Mouse (Mus musculus) embryonic facial prominence, embryonic 12.5 days (tissue): Measurements from ENCODE around the gene Zfp704. TPM values are rescaled to one million over a fixed set of nuclear protein-coding genes. Genes with fewer than 3 reads are reported as not detected.

Experiments used
- ATAC-seq: fragments of 200-750 bp; cut with Nextera tagmentation; 2 replicates; pipeline ENCODE4 v1.8.0; 2017; ENCODE audit not compliant: insufficient number of reproducible peaks, insufficient read depth, low FRiP score, low TSS enrichment
- H3K27ac ChIP-seq: fragments of 300-500 bp; sonication (generic); 2 replicates; pipeline ENCODE4 v1.5.1; 2016; ENCODE audit warnings: mild to moderate bottlenecking
- H3K27me3 ChIP-seq: fragments of 300-500 bp; sonication (generic); 2 replicates; pipeline ENCODE4 v1.6.1; 2016; ENCODE audit warnings: mild to moderate bottlenecking, moderate library complexity
- H3K36me3 ChIP-seq: fragments of 300-500 bp; sonication (generic); 2 replicates; pipeline ENCODE4 v1.6.1; 2016; ENCODE audit warnings: mild to moderate bottlenecking
- H3K4me1 ChIP-seq: fragments of 300-500 bp; sonication (generic); 2 replicates; pipeline ENCODE4 v1.6.1; 2016
- H3K4me2 ChIP-seq: fragments of 300-500 bp; sonication (generic); replicated peaks from 2 replicates; pipeline ENCODE4 v1.6.1; 2016; ENCODE audit warnings: mild to moderate bottlenecking, moderate library complexity
- H3K4me3 ChIP-seq: fragments of 300-500 bp; sonication (generic); 2 replicates; pipeline ENCODE4 v1.5.1; 2016; ENCODE audit warnings: mild to moderate bottlenecking
- H3K9ac ChIP-seq: fragments of 300-500 bp; sonication (generic); 2 replicates; pipeline ENCODE4 v1.6.1; 2016; ENCODE audit warnings: mild to moderate bottlenecking, moderate library complexity
- H3K9me3 ChIP-seq: fragments of 300-500 bp; sonication (generic); 2 replicates; pipeline ENCODE4 v1.6.1; 2016; ENCODE audit warnings: mild to moderate bottlenecking, moderate library complexity
- WGBS: fragments of 180-500 bp; shearing (Covaris S2); methylation state at CpG from one replicate; pipeline ENCODE4 v1.1.7; 2016; 5-methylcytosine and 5-hydroxymethylcytosine counted together
- polyA plus RNA-seq: library from polyadenylated mRNA; unstranded; fragments of >200 nt; fragmentation: Nextera tagmentation; extraction: Ambion mirVana; gene quantifications from 2 replicates; pipeline ENCODE4 v1.2.1, GENCODE M21; 2016

The Zfp704 gene
- 8.8 and 9.3 TPM in 2 replicates for polyA plus RNA-seq

DNA sequence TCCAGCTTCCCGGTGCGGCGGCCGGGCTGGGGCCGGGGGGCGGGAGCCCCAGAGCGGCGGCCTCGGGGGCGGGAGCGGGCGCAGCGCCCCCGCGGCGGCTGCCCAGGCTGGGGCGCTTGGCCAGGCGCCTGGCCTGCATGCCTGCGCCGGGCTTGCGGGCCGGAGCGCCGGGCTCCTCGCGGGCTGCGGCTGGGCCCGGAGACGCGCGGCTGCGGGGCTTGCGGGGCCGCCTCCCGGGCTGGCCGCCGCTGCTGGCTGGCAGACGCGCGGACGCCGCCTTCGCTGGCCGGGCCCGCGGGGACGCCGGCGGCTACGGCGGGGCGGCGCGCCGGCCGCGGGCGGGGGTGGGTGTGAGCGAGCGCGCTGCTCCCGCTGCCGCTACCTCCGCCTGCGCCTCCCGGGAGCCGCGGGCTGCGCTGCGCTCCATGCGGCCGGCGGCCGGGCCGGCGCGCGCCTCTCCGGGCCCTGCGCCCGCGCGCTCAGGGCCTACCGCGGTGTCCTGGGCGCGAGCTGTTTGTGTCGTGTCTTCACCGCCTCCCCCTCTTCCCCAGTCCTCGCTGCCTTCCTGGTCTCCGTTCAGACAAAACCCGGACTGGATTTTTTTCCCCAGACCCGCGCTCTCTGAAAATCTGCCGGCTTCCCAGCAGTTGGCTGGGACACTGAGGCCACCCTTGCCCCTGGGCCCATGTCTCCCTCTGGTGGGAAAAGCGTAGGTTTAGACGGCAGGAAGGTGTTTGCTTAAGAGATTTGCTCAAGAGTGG is at the start of gene Zfp704:
Gene Zfp704, minus strand, starts transcription at position 505 of the 761 bp plus-strand sequence.
- peak; percentile 83 for ATAC-seq
- H3K4me3 ChIP-seq, result peak within 1 kb of the TSS; percentile 81

DNA sequence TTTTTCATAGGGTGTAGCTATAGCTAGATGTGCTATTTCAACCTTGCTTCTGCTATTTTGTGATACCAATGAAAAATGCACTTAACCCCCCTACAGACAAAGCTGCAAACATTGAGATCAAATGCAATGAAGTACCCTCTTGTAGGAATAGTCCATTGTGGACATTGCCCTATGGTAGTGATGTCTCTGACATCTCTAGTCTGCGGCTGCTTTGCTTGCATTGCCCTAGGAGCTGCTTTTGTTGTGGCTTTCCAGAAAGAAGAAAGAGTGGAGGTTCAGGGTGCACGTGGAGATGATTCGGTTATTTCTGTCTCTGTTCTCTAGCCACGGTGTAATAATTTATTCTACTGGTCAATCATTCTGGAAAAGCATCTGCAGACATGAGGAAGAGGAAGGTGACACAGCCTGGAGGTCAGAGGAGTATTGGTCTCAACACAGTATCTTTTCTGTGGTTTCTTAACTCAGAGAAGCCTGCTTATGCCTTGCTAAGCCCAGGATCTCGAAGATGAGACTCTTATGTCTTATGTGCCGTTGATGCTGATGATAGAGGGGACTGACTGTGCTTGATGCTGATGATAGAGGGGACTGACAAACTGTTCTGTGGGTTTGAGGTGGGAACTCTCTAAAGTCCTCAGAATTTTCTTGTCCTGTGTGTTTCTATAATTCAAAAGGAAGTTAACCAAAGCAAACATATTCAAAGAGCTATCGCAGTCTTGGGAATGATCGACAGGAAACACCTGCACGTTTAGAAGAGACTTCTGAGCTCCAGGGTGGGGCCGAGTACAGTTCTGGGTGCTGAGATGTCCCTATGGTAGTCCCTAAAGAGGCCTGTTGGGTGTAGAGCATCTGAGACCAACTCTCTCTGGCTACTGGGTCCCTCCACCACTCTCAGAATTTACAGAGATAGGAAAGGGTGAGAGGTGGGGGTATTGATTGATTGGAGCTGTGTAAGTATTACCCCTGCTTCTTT is 23.4 kb upstream of the Zfp704 start:
- WGBS, result 80% methylated on average over 10 of the region's 10 CpGs
- Histone ChIP-seq H3K27me3 (0 out of 2 replicates have a peak, but pooled peaks cover 4% of the 10 kb centered on the region), H3K9me3 (no peaks in the 10 kb centered on the region), H3K4me3 (no peak overlapping the region), H3K4me2 (no peak overlapping the region), H3K4me1 (peaks cover 4% of the 10 kb centered on the region; the same call in 1 of the 2 replicates), H3K9ac (no peak overlapping the region), H3K27ac (no peak overlapping the region), H3K36me3 (no peaks in the 10 kb centered on the region)
- no peak for ATAC-seq

More for the DNA sequence above, at the start of gene Zfp704:
- H3K4me2 ChIP-seq, result peak within 1 kb of the TSS; percentile 80
- peak within 1 kb of the TSS; percentile 91 for H3K9ac ChIP-seq
- no peaks in the 10 kb centered on the region for H3K9me3 ChIP-seq
- H3K36me3 ChIP-seq, result no peaks in the 10 kb centered on the region
- peaks cover 27% of the 10 kb centered on the region for H3K4me1 ChIP-seq
- H3K27ac ChIP-seq, result peak within 1 kb of the TSS; percentile 96
- under 1% methylated on average over 42 of the region's 97 CpGs for WGBS
- H3K27me3 ChIP-seq, result no peaks in the 10 kb centered on the region

DNA sequence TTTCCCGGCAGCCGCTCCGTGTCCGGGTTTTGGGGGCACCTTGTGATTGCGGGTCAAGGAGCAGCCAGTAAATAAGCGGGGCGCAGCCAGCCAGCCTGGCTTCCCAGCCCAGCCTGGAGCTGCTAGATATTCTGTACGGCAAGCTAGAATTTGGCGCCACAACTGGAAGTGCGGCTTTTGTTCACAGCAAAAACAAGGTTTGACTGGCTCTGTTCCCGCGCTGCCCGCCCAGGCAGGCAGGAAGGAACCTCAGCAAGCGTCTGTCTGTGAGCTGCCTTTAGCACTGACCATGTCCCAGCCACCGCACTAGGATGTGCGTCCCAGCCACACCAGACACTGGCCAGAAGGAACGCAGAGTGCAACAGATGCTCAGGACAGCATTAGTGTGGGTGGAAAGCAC is 20.1 kb upstream of the Zfp704 start:
- Histone ChIP-seq H3K9ac (peak overlapping the region; percentile 33; the same call in 1 of the 2 replicates), H3K27ac (no peak overlapping the region), H3K9me3 (no peaks in the 10 kb centered on the region), H3K36me3 (no peaks in the 10 kb centered on the region), H3K4me3 (peak overlapping the region; percentile 14; the same call in 1 of the 2 replicates), H3K4me2 (peak overlapping the region; percentile 36), H3K4me1 (peaks cover 4% of the 10 kb centered on the region; the same call in 1 of the 2 replicates), H3K27me3 (0 out of 2 replicates have a peak, but pooled peaks cover 4% of the 10 kb centered on the region)
- ATAC-seq, result no peak
- 15% methylated on average over 17 of the region's 17 CpGs for WGBS

DNA sequence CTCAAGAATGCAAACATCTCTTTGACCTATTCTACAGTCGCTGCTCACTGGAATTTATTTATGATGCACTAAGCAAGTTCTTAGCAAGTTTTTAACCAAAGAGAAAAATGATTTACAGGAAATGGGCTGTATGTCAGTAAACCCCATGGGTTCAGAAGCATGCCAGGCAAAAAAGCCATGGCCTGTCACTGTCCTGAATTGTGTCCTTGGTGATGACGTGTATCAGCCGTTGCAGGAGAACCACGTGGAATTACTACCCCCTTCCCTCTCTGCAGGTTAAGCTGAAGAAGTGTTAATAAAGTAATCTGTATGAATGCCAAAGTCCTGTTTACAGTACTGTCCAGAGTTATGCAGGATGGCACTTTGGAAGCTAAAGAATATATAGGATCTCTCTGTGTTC is 18.2 kb upstream of the Zfp704 start:
- no peak overlapping the region for H3K4me3 ChIP-seq
- no peak overlapping the region for H3K27ac ChIP-seq
- H3K4me1 ChIP-seq, result peaks cover 4% of the 10 kb centered on the region; the same call in 1 of the 2 replicates
- H3K9me3 ChIP-seq, result no peaks in the 10 kb centered on the region
- 0 out of 2 replicates have a peak, but pooled peaks cover 4% of the 10 kb centered on the region for H3K27me3 ChIP-seq
- H3K4me2 ChIP-seq, result no peak overlapping the region
- ATAC-seq, result no peak
- WGBS, result 72% methylated on average over 4 of the region's 4 CpGs
- no peaks in the 10 kb centered on the region for H3K36me3 ChIP-seq
- H3K9ac ChIP-seq, result no peak overlapping the region

DNA sequence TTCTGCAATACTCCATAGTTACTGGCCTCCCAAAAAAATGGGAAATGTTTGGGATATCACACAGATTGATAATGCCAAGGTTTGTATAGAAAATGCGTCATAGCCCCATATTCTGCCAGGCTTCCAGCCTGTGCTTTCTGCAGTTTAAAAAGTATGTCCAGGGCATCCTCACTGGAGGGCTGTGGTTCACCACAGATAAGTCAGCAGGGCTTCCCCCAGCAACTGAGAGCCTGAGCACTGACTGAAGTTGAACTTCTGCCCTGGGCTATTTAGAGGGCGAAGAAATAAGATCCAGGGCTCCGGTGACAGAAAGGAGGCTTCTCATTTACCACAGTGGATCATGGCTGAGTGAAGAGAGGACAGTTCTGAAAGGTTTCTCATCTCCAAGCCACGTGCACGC is 16.3 kb upstream of the Zfp704 start:
- Histone ChIP-seq H3K9ac (no peak overlapping the region), H3K36me3 (no peaks in the 10 kb centered on the region), H3K4me3 (no peak overlapping the region)

DNA sequence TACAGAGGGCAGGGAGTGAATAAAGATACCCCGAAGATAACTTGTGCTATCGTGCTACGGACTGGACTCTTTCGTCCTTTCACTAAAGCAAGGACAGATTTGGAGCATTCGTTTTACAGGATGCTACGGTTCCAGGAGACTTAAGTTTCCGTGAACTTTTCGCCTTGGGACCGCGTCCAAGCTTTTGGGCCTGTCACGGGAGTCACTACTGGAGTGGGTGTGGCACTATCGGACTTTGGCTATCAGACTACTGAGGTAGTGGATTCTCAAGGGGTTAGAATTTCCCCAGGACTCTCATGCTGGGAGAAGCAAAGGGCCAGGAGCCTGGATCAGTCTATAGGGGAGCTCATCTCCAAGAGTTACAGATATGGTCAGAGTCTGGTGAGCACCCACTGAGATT is 10.7 kb upstream of the Zfp704 start:
- H3K4me2 ChIP-seq, result no peak overlapping the region
- no peak overlapping the region for H3K27ac ChIP-seq
- H3K9ac ChIP-seq, result no peak overlapping the region
- H3K36me3 ChIP-seq, result no peaks in the 10 kb centered on the region
- WGBS, result 90% methylated on average over 12 of the region's 12 CpGs
- no peak overlapping the region for H3K4me3 ChIP-seq
- peaks cover 6% of the 10 kb centered on the region; the same call in 1 of the 2 replicates for H3K4me1 ChIP-seq
- ATAC-seq, result no peak
- H3K9me3 ChIP-seq, result no peaks in the 10 kb centered on the region
- 0 out of 2 replicates have a peak, but pooled peaks cover 3% of the 10 kb centered on the region for H3K27me3 ChIP-seq

More for the DNA sequence above, 16.3 kb upstream of the Zfp704 start:
- H3K27ac ChIP-seq, result no peak overlapping the region
- 47% methylated on average over 5 of the region's 5 CpGs for WGBS
- no peaks in the 10 kb centered on the region for H3K9me3 ChIP-seq
- ATAC-seq, result no peak
- 0 out of 2 replicates have a peak, but pooled peaks cover 4% of the 10 kb centered on the region for H3K27me3 ChIP-seq
- H3K4me1 ChIP-seq, result peaks cover 4% of the 10 kb centered on the region; the same call in 1 of the 2 replicates
- H3K4me2 ChIP-seq, result no peak overlapping the region

DNA sequence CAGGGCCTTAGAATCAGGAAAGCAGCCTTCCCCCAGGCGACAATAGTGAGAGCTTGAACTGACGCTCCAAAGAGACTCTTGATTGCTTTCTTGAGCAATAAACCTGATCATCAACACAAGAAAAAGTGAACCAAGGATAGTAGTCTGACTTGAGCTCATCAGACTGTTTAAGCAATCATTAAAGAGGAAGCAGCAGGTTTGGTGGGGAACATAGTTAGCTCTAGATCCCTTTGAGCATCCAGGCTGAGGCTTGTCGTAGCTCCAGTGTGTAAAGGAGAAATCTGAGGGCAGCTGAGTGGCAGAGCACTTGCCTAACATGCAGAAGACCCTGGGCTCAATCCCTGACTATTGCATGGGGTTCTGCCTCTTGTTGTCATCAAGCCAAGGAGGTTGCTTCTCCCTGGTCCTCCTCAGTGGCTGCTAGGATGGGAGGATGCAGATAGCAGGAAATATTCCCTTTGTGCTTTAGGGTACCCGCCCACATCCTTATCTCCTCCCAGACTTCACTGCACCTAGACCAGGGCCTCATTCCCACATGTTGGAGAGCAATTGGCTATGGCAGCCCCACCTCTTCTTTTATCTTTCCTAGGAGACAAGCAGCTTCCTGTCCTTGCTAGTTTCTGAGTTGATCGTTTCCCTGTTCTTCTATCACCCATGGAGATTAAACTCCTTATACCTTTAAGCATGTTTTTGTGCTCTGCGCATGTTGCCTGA is 9.8 kb upstream of the Zfp704 start:
- Histone ChIP-seq H3K4me2 (no peak overlapping the region), H3K9me3 (no peaks in the 10 kb centered on the region), H3K27me3 (0 out of 2 replicates have a peak, but pooled peaks cover 3% of the 10 kb centered on the region), H3K4me3 (no peak overlapping the region), H3K36me3 (no peaks in the 10 kb centered on the region), H3K27ac (no peak overlapping the region), H3K4me1 (peaks cover 9% of the 10 kb centered on the region), H3K9ac (no peak overlapping the region)
- 73% methylated on average over 6 of the region's 6 CpGs for WGBS
- no peak for ATAC-seq

DNA sequence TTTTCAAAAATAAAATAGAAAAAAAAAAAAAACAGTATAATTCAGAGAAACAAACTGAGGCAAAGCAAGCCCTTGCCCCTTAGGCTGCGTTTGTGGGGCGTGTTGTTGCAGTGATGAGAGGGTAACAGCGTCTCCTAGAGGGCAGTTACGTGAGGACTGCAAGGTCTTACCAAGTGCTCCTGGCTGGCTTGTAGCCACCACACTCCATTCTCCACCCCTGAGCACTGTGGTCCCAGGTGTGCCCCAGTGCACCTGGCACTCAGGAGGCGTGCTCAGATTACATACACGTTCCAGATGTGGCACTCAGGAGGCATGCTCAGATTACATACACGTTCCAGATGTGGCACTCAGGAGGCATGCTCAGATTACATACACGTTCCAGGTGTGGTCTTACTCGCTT is 7.2 kb upstream of the Zfp704 start:
- Histone ChIP-seq H3K4me3 (no peak overlapping the region), H3K27ac (no peak overlapping the region), H3K36me3 (no peaks in the 10 kb centered on the region), H3K4me2 (no peak overlapping the region), H3K9me3 (no peaks in the 10 kb centered on the region), H3K4me1 (peaks cover 16% of the 10 kb centered on the region), H3K9ac (no peak overlapping the region), H3K27me3 (0 out of 2 replicates have a peak, but pooled peaks cover 3% of the 10 kb centered on the region)
- peak; percentile 69; the same call in 1 of the 2 replicates for ATAC-seq
- WGBS, result 31% methylated on average over 9 of the region's 9 CpGs

DNA sequence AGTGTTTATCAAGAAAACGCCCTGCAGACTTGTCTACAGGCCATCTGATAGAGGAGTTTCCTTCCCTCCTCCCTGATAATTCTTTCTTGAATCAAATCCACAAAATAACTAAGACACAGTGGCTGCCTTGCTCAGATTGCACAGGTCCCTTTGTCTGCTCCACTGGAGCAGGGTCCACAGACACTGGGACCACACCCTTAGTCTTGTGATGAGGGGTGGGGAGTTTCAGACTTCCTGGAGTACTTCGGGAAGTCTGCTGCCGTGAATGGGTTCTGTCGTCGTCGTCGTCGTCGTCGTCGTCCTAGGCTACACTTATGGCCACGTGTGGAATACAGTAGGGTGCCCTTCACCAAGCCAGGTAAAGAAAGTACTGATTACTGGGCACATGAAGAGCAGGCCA is 4.8 kb upstream of the Zfp704 start:
- WGBS, result 66% methylated on average over 12 of the region's 12 CpGs

DNA sequence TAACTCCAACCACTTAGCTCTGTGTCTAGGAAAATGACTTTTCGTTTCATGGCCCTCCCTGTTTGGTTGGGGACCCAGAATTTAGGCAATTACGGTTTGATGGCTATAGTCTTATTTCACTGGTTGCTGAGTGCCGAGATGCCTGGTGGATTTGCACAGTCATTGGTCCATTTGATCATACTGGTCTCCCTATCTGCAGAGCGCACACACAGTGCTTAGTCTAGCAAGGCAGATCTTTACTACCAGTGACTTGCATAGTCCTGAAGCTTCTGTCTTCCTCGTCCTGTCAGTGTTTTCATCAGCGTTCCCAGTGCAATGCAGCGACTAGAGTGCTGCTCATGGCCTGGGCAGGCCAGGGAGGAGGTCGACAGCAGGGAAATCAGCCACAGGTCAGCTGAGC is 4.1 kb upstream of the Zfp704 start:
- no peak overlapping the region for H3K4me2 ChIP-seq
- peaks cover 19% of the 10 kb centered on the region for H3K4me1 ChIP-seq
- H3K9me3 ChIP-seq, result no peaks in the 10 kb centered on the region
- no peak overlapping the region for H3K27ac ChIP-seq
- no peak overlapping the region for H3K4me3 ChIP-seq
- no peak overlapping the region for H3K9ac ChIP-seq
- no peaks in the 10 kb centered on the region for H3K36me3 ChIP-seq
- 68% methylated on average over 8 of the region's 8 CpGs for WGBS
- no peak for ATAC-seq
- no peaks in the 10 kb centered on the region for H3K27me3 ChIP-seq

More for the DNA sequence above, 4.8 kb upstream of the Zfp704 start:
- 0 out of 2 replicates have a peak, but pooled peaks cover under 1% of the 10 kb centered on the region for H3K27me3 ChIP-seq
- H3K4me2 ChIP-seq, result no peak overlapping the region
- H3K4me1 ChIP-seq, result peaks cover 19% of the 10 kb centered on the region
- H3K9me3 ChIP-seq, result no peaks in the 10 kb centered on the region
- no peak overlapping the region for H3K4me3 ChIP-seq
- no peak overlapping the region for H3K9ac ChIP-seq
- H3K36me3 ChIP-seq, result no peaks in the 10 kb centered on the region
- no peak for ATAC-seq
- no peak overlapping the region for H3K27ac ChIP-seq

DNA sequence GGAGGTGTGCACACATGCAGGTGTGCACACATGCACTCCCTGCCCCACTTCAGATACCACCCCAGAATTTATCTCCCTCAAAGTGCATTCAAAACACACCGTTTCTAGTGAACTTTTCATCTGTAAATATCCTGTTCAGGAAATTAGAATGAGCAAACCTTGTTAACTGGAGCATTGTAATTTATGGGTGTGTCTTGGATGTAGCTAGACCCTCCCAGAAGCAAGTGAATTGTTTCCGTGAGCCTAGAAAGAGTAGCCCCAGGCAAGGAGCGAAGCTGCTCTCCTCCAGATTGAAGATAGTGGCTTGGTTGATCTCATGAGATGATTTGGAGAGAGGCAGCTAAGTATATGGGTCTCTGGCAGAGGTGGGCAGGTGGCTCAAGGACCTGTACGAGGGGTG is 1.3 kb upstream of the Zfp704 start:
- Histone ChIP-seq H3K27me3 (no peaks in the 10 kb centered on the region), H3K4me1 (peaks cover 24% of the 10 kb centered on the region), H3K36me3 (no peaks in the 10 kb centered on the region), H3K9me3 (no peaks in the 10 kb centered on the region), H3K4me2 (no peak overlapping the region), H3K27ac (no peak overlapping the region), H3K9ac (no peak overlapping the region), H3K4me3 (no peak overlapping the region)
- WGBS, result 58% methylated on average over 4 of the region's 4 CpGs
- ATAC-seq, result no peak
